Mouse (Mus musculus) bone marrow, adult 2 months (tissue): ENCODE results near the gene Pdcd5. TPM values are rescaled to one million over a fixed set of nuclear protein-coding genes. Genes with fewer than 3 reads are reported as not detected.

Experiments
- H3K27ac ChIP-seq: fragments of 200-500 bp; 2 replicates; pipeline ENCODE4 v1.5.1; 2012; ENCODE audit warnings: low read depth, mild to moderate bottlenecking, control low read depth, inconsistent platforms, low read length; ENCODE audit not compliant: control insufficient read depth, poor library complexity, insufficient read depth
- H3K4me1 ChIP-seq: fragments of 200-500 bp; 2 replicates; pipeline ENCODE4 v1.6.1; 2011; ENCODE audit warnings: low read length; ENCODE audit not compliant: control insufficient read depth, insufficient read depth
- H3K4me3 ChIP-seq: fragments of 200-500 bp; replicated peaks from 2 replicates; pipeline ENCODE3; 2011; ENCODE audit warnings: mild to moderate bottlenecking, low read depth, low read length, control low read depth; ENCODE audit not compliant: control insufficient read depth
- CTCF ChIP-seq: fragments of 200-500 bp; IDR thresholded peaks from 2 replicates; pipeline ENCODE4 v1.5.1; 2011; ENCODE audit warnings: low read length, control low read depth; ENCODE audit not compliant: control insufficient read depth, insufficient read depth
- POLR2A ChIP-seq: fragments of 200-500 bp; IDR thresholded peaks from 2 replicates; pipeline ENCODE4 v1.6.1; 2011; ENCODE audit warnings: low read depth, mild to moderate bottlenecking, control low read depth, low read length, borderline replicate concordance; ENCODE audit not compliant: control insufficient read depth
- WGBS: fragments of 180-500 bp; shearing (Covaris S2); methylation state at CpG from one replicate; pipeline ENCODE4 v1.1.7; 2018; 5-methylcytosine and 5-hydroxymethylcytosine counted together
- polyA plus RNA-seq: library from polyadenylated mRNA; stranded (reverse); fragments of >200 nt; gene quantifications from 2 replicates; pipeline ENCODE4 v1.2.4, GENCODE M21; 2011; ENCODE audit warnings: low replicate concordance; ENCODE audit not compliant: missing spikeins, insufficient read depth, insufficient read length

Pdcd5 gene
- polyA plus RNA-seq, 1 experiment: 89.4 TPM

- WGBS: 74% methylated on average over 5 of the region's 5 CpGs
- H3K4me1 ChIP-seq: peaks cover 1% of the 10 kb centered on the region; the same call in 1 of the 2 replicates
These were observed 53.0 kb downstream of the Pdcd5 start for GRCm38 (mm10) chr7:35594311-35594710.

More at GRCm38 (mm10) chr7:35594311-35594710, 53.0 kb downstream of the Pdcd5 start:
- no peak for TF ChIP-seq POLR2A
- no peak for TF ChIP-seq CTCF
- H3K4me3 ChIP-seq: no peak overlapping the region
- H3K27ac ChIP-seq: no peak overlapping the region

Other genes starting within 250 kb of the Pdcd5 start
- gene Slc7a9, start 198.7 kb downstream of the Pdcd5 start, polyA plus RNA-seq: not detected in 2 replicates
- 2.3 TPM in 1 of 2 replicates, not detected in the other for gene Tdrd12, start 109.8 kb downstream of the Pdcd5 start, polyA plus RNA-seq
- 29.6 and 39.4 TPM in 2 replicates for gene Nudt19, start 91.2 kb downstream of the Pdcd5 start, polyA plus RNA-seq
- gene Rgs9bp, start 61.9 kb downstream of the Pdcd5 start, polyA plus RNA-seq: 0.29 and 0.45 TPM in 2 replicates
- gene Ankrd27, start 61.3 kb downstream of the Pdcd5 start, polyA plus RNA-seq: 12.8 and 20.7 TPM in 2 replicates
- gene Dpy19l3, start 106.9 kb upstream of the Pdcd5 start, polyA plus RNA-seq: 1.8 and 3.1 TPM in 2 replicates
- 4.9 and 12.2 TPM in 2 replicates for gene Zfp507, start 155.5 kb upstream of the Pdcd5 start, polyA plus RNA-seq